Mouse (Mus musculus): ENCODE measurements around the gene Car15.

- TF ChIP-seq CEBPB (IDR thresholded peaks at IDR 0.05; ENCODE audit: low read depth) = no peak
- no peak for TF ChIP-seq MAX (IDR thresholded peaks at IDR 0.05)
- no peak for TF ChIP-seq MYOD1 (IDR thresholded peaks at IDR 0.05; ENCODE audit: control insufficient read depth, insufficient read length, low read depth)
- TF ChIP-seq CTCF (IDR thresholded peaks at IDR 0.05; ENCODE audit: control insufficient read depth, insufficient read depth, insufficient read length) = no peak
- no peak for TF ChIP-seq MYOG (IDR thresholded peaks at IDR 0.05; ENCODE audit: control insufficient read depth, extremely low read depth, insufficient read length)
- no peak for TF ChIP-seq USF1 (IDR thresholded peaks at IDR 0.05; ENCODE audit: low read depth)
- TF ChIP-seq FOSL1 (IDR thresholded peaks at IDR 0.05; ENCODE audit: insufficient read depth, low read length, poor library complexity, severe bottlenecking) = no peak
Measured at GRCm38 (mm10) chr16:17857157-17857556, 19.0 kb upstream of the Car15 start.

All from C2C12 (cell line).